Mouse (Mus musculus) E14TG2a.4 (cell line): ENCODE results near the gene Myo10.

ENCODE experiments used
- CTCF ChIP-seq: conservative IDR thresholded peaks from 2 replicates; pipeline ENCODE4 v1.5.1; 2014; ENCODE audit warnings: low read length
- NANOG ChIP-seq: IDR thresholded peaks from 2 replicates; pipeline ENCODE4 v1.6.1; 2014; ENCODE audit warnings: borderline replicate concordance, low read length, mixed read lengths
- POU5F1 ChIP-seq: IDR thresholded peaks from 2 replicates; pipeline ENCODE4 v1.6.1; 2014; ENCODE audit warnings: low read length, borderline replicate concordance

GRCm38 (mm10) chr15:25788565-25788964 lies 166.2 kb downstream of the Myo10 start:
- TF ChIP-seq CTCF (no peak), NANOG (no peak), POU5F1 (no peak)
